Mouse (Mus musculus): ENCODE measurements around the gene Pcnx4. TPM values are rescaled to one million over a fixed set of nuclear protein-coding genes. Genes with fewer than 3 reads are reported as not detected.

Pcnx4 gene
- polyA plus RNA-seq, 1 experiment from 2014 or later: 4.9 TPM

- H3K4me3 ChIP-seq (ENCODE audit: low read depth, low read length): no peak overlapping the region
- H3K4me2 ChIP-seq (replicated peaks; ENCODE audit: low read depth): no peak overlapping the region
- no peak overlapping the region for H3K27ac ChIP-seq (replicated peaks)
- H3K4me1 ChIP-seq (replicated peaks; ENCODE audit: control insufficient read depth, insufficient read depth): no peaks in the 10 kb centered on the region
- H3K9me3 ChIP-seq (ENCODE audit: control insufficient read depth, low read length): no peaks in the 10 kb centered on the region
- 54% methylated on average over 3 of the region's 3 CpGs for WGBS
- no peaks in the 10 kb centered on the region for H3K36me3 ChIP-seq (ENCODE audit: control insufficient read depth, insufficient read depth, low read length)
- no peak for ATAC-seq (ENCODE audit: low FRiP score, low TSS enrichment)
- no peak for DNase-seq (ENCODE audit: low spot score)
- no peaks in the 10 kb centered on the region for H3K27me3 ChIP-seq (ENCODE audit: control insufficient read depth, insufficient read depth, low read length)
- TF ChIP-seq EP300 (optimal IDR thresholded peaks at IDR 0.05): no peak
- TF ChIP-seq CTCF (IDR thresholded peaks at IDR 0.05; ENCODE audit: low read depth): peak; percentile 78
- no peak overlapping the region for H3K9ac ChIP-seq (ENCODE audit: low read length)
Measured at GRCm38 (mm10) chr12:72515446-72515845, 20.7 kb upstream of the Pcnx4 start.

- H3K27me3 ChIP-seq (ENCODE audit: control insufficient read depth, insufficient read depth, low read length): no peaks in the 10 kb centered on the region
- H3K4me2 ChIP-seq (replicated peaks; ENCODE audit: low read depth): no peak overlapping the region
- no peak overlapping the region for H3K9ac ChIP-seq (ENCODE audit: low read length)
- no peaks in the 10 kb centered on the region for H3K9me3 ChIP-seq (ENCODE audit: control insufficient read depth, low read length)
- WGBS: 88% methylated on average over 12 of the region's 12 CpGs
- no peak overlapping the region for H3K27ac ChIP-seq (replicated peaks)
- ATAC-seq (ENCODE audit: low FRiP score, low TSS enrichment): no peak
- no peak for TF ChIP-seq EP300 (optimal IDR thresholded peaks at IDR 0.05)
- TF ChIP-seq CTCF (IDR thresholded peaks at IDR 0.05; ENCODE audit: low read depth): no peak
- no peaks in the 10 kb centered on the region for H3K36me3 ChIP-seq (ENCODE audit: control insufficient read depth, insufficient read depth, low read length)
- DNase-seq (ENCODE audit: low spot score): no peak
- no peaks in the 10 kb centered on the region for H3K4me1 ChIP-seq (replicated peaks; ENCODE audit: control insufficient read depth, insufficient read depth)
- H3K4me3 ChIP-seq (ENCODE audit: low read depth, low read length): no peak overlapping the region
Measured at GRCm38 (mm10) chr12:72518114-72518728, 18.0 kb upstream of the Pcnx4 start.

- TF ChIP-seq EP300 (optimal IDR thresholded peaks at IDR 0.05) (no peak), CTCF (IDR thresholded peaks at IDR 0.05; ENCODE audit: low read depth) (0 out of 2 replicates have a peak, but pooled peaks have one; percentile 1)
- Histone ChIP-seq H3K27ac (replicated peaks) (no peak overlapping the region), H3K36me3 (ENCODE audit: control insufficient read depth, insufficient read depth, low read length) (no peaks in the 10 kb centered on the region), H3K9me3 (ENCODE audit: control insufficient read depth, low read length) (no peaks in the 10 kb centered on the region), H3K4me2 (replicated peaks; ENCODE audit: low read depth) (no peak overlapping the region), H3K4me1 (replicated peaks; ENCODE audit: control insufficient read depth, insufficient read depth) (no peaks in the 10 kb centered on the region), H3K4me3 (ENCODE audit: low read depth, low read length) (no peak overlapping the region), H3K9ac (ENCODE audit: low read length) (no peak overlapping the region), H3K27me3 (ENCODE audit: control insufficient read depth, insufficient read depth, low read length) (no peaks in the 10 kb centered on the region)
- DNase-seq (ENCODE audit: low spot score): no peak
- no peak for ATAC-seq (ENCODE audit: low FRiP score, low TSS enrichment)
- 47% methylated on average over 9 of the region's 9 CpGs for WGBS
Measured at GRCm38 (mm10) chr12:72519352-72519751, 16.8 kb upstream of the Pcnx4 start.

GRCm38 (mm10) chr12:72519855-72520254 lies 16.3 kb upstream of the Pcnx4 start:
- Histone ChIP-seq H3K4me1 (replicated peaks; ENCODE audit: control insufficient read depth, insufficient read depth) (no peaks in the 10 kb centered on the region), H3K36me3 (ENCODE audit: control insufficient read depth, insufficient read depth, low read length) (no peaks in the 10 kb centered on the region), H3K27ac (replicated peaks) (no peak overlapping the region), H3K4me3 (ENCODE audit: low read depth, low read length) (no peak overlapping the region), H3K27me3 (ENCODE audit: control insufficient read depth, insufficient read depth, low read length) (no peaks in the 10 kb centered on the region), H3K4me2 (replicated peaks; ENCODE audit: low read depth) (no peak overlapping the region), H3K9ac (ENCODE audit: low read length) (no peak overlapping the region), H3K9me3 (ENCODE audit: control insufficient read depth, low read length) (no peaks in the 10 kb centered on the region)
- WGBS: 28% methylated on average over 5 of the region's 5 CpGs
- DNase-seq (ENCODE audit: low spot score) (peak; percentile 29), ATAC-seq (ENCODE audit: low FRiP score, low TSS enrichment) (peak; percentile 86)
- TF ChIP-seq CTCF (IDR thresholded peaks at IDR 0.05; ENCODE audit: low read depth) (no peak), EP300 (optimal IDR thresholded peaks at IDR 0.05) (no peak)

- Histone ChIP-seq H3K4me2 (replicated peaks; ENCODE audit: low read depth) (no peak overlapping the region), H3K9ac (ENCODE audit: low read length) (no peak overlapping the region), H3K9me3 (ENCODE audit: control insufficient read depth, low read length) (no peaks in the 10 kb centered on the region), H3K4me3 (ENCODE audit: low read depth, low read length) (no peak overlapping the region), H3K27ac (replicated peaks) (no peak overlapping the region), H3K4me1 (replicated peaks; ENCODE audit: control insufficient read depth, insufficient read depth) (no peaks in the 10 kb centered on the region), H3K36me3 (ENCODE audit: control insufficient read depth, insufficient read depth, low read length) (no peaks in the 10 kb centered on the region), H3K27me3 (ENCODE audit: control insufficient read depth, insufficient read depth, low read length) (no peaks in the 10 kb centered on the region)
- 0% methylated on average over 2 of the region's 2 CpGs for WGBS
- ATAC-seq (ENCODE audit: low FRiP score, low TSS enrichment) (no peak), DNase-seq (ENCODE audit: low spot score) (peak; percentile 80)
- peak; percentile 94 for TF ChIP-seq CTCF (IDR thresholded peaks at IDR 0.05; ENCODE audit: low read depth)
- no peak for TF ChIP-seq EP300 (optimal IDR thresholded peaks at IDR 0.05)
Measured at GRCm38 (mm10) chr12:72520645-72521044, 15.5 kb upstream of the Pcnx4 start.

GRCm38 (mm10) chr12:72525588-72525987 lies 10.6 kb upstream of the Pcnx4 start:
- Histone ChIP-seq H3K4me2 (replicated peaks; ENCODE audit: low read depth) (no peak overlapping the region), H3K4me3 (ENCODE audit: low read depth, low read length) (no peak overlapping the region), H3K27ac (replicated peaks) (no peak overlapping the region), H3K9me3 (ENCODE audit: control insufficient read depth, low read length) (no peaks in the 10 kb centered on the region), H3K27me3 (ENCODE audit: control insufficient read depth, insufficient read depth, low read length) (no peaks in the 10 kb centered on the region), H3K9ac (ENCODE audit: low read length) (no peak overlapping the region), H3K36me3 (ENCODE audit: control insufficient read depth, insufficient read depth, low read length) (no peaks in the 10 kb centered on the region), H3K4me1 (replicated peaks; ENCODE audit: control insufficient read depth, insufficient read depth) (no peaks in the 10 kb centered on the region)
- DNase-seq (ENCODE audit: low spot score) (no peak), ATAC-seq (ENCODE audit: low FRiP score, low TSS enrichment) (no peak)
- 56% methylated on average over 4 of the region's 4 CpGs for WGBS
- TF ChIP-seq CTCF (IDR thresholded peaks at IDR 0.05; ENCODE audit: low read depth) (no peak), EP300 (optimal IDR thresholded peaks at IDR 0.05) (no peak)
